Mouse (Mus musculus) G1E (cell line): ENCODE data around the gene Itga11.

Experiments used
- CTCF ChIP-seq: IDR thresholded peaks from 2 replicates; pipeline ENCODE4 v1.5.1; 2012; ENCODE audit warnings: low read depth, low read length, inconsistent platforms, mixed read lengths
- GATA1 ChIP-seq: IDR thresholded peaks from 2 replicates; pipeline ENCODE4 v1.6.1; 2012; ENCODE audit warnings: borderline replicate concordance, low read length, inconsistent platforms, mixed read lengths
- TAL1 ChIP-seq: conservative IDR thresholded peaks from 2 replicates; pipeline ENCODE4 v1.6.1; 2012; ENCODE audit warnings: low read depth, low read length, inconsistent platforms, mixed read lengths

DNA sequence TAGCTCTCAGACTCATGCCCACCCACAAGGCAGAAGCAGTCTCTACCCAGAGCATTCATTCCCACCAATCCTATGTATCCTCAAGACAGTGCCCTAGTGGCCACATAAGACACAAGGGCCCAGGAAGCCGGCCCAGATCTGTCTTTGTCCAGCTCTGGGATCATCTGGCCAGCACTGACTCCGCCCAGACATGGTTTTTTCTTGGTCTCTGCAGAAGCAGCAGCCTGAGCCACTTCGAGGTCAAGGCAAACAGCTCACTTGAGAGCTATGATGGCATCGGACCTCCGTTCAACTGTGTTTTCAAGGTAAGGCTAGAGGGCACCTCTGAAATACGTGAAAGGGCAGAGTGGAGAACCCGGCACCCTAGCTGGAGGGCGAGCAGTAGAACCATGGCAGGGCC lies 95.1 kb downstream of the Itga11 start:
- no peak for TF ChIP-seq GATA1
- no peak for TF ChIP-seq CTCF
- TF ChIP-seq TAL1, result no peak
